In genomic region chr14:49525176-49525930, GRCm38 (mm10) we compare ENCODE assay signal across 9 mouse cellular contexts. TPM values are rescaled to one million over a fixed set of nuclear protein-coding genes. Genes with fewer than 3 reads are reported as not detected.
DNase-seq lines count a peak whose midpoint lies in the region; ATAC-seq and TF ChIP-seq lines count a peak whose summit lies in the region.
"Had no signal": no experiment of that assay in that cellular context is flagged by ENCODE, and none has a peak within 500 bp of the region (broad histone marks: within the 10 kb centered on the region; RNA-seq: fewer than 3 reads in every experiment).

No protein-coding gene starts in this region.

- under 1% methylated on average over 63 of the region's 63 CpGs for WGBS in embryonic facial prominence, embryonic 15.5 days
- 1% methylated on average over 56 of the region's 63 CpGs for WGBS in heart, postnatal 0 days
- WGBS in liver, embryonic 16.5 days (ENCODE audit: insufficient replicate concordance), result 2% methylated on average over 63 of the region's 63 CpGs
- 1% methylated on average over 59 of the region's 63 CpGs for WGBS in olfactory bulb, adult 2 months

- H3K4me1 ChIP-seq in embryonic facial prominence, embryonic 15.5 days, result peaks cover 6% of the 10 kb centered on the region
- H3K4me1 ChIP-seq in heart, postnatal 0 days (ENCODE audit: control insufficient read depth, insufficient read depth), result no peaks in the 10 kb centered on the region
- H3K4me1 ChIP-seq in liver, embryonic 16.5 days (ENCODE audit: control insufficient read depth, low read depth, low read length), result no peaks in the 10 kb centered on the region
- H3K4me1 ChIP-seq in olfactory bulb, adult 2 months (ENCODE audit: control insufficient read depth, insufficient read depth, low read length), result no peaks in the 10 kb centered on the region

- peak overlapping the region; percentile 23 for H3K4me3 ChIP-seq in embryonic facial prominence, embryonic 15.5 days (replicated peaks)
- H3K4me3 ChIP-seq in heart, postnatal 0 days (ENCODE audit: low read depth, low read length), result peak overlapping the region; percentile 12; the same call in 1 of the 2 replicates
- no peak overlapping the region for H3K4me3 ChIP-seq in liver, embryonic 16.5 days (ENCODE audit: low read depth, low read length)
- peak overlapping the region; percentile 78 for H3K4me3 ChIP-seq in olfactory bulb, adult 2 months (ENCODE audit: insufficient read depth, low read depth, low read length)

- TF ChIP-seq CTCF in heart, postnatal 0 days (IDR thresholded peaks at IDR 0.05; ENCODE audit: low read depth), result no peak
- TF ChIP-seq CTCF in olfactory bulb, adult 2 months (IDR thresholded peaks at IDR 0.05; ENCODE audit: insufficient read depth, low read depth, low read length), result 0 out of 2 replicates have a peak, but pooled peaks have one; percentile 33

- TF ChIP-seq POLR2A in olfactory bulb, adult 2 months (IDR thresholded peaks at IDR 0.05; ENCODE audit: insufficient read depth, low read depth, low read length), result no peak

- H3K4me2 ChIP-seq in embryonic facial prominence, embryonic 15.5 days (replicated peaks), result peak overlapping the region; percentile 42
- peak overlapping the region; percentile 45 for H3K4me2 ChIP-seq in heart, postnatal 0 days (ENCODE audit: low read depth, low read length)
- no peak overlapping the region for H3K4me2 ChIP-seq in liver, embryonic 16.5 days (ENCODE audit: low read depth, low read length)

- H3K9ac ChIP-seq in embryonic facial prominence, embryonic 15.5 days, result no peak overlapping the region
- no peak overlapping the region for H3K9ac ChIP-seq in heart, postnatal 0 days (replicated peaks; ENCODE audit: low read depth, low read length)
- no peak overlapping the region for H3K9ac ChIP-seq in liver, embryonic 16.5 days (ENCODE audit: low read depth, low read length)

- DNase-seq in 3134 (ENCODE audit: extremely low read depth, insufficient read length, low spot score), result peak; percentile 11
- peak; percentile 65 for DNase-seq in brain, adult 2 months (ENCODE audit: low read depth, low spot score)
- DNase-seq in heart, postnatal 0 days (ENCODE audit: low spot score), result peak; percentile 72
- DNase-seq in kidney, postnatal 14 days, result peak; percentile 80
- peak; percentile 28 for DNase-seq in urinary bladder, postnatal 36 days (ENCODE audit: low spot score in 2 of 2)

- no peaks in the 10 kb centered on the region for H3K36me3 ChIP-seq in embryonic facial prominence, embryonic 15.5 days
- H3K36me3 ChIP-seq in heart, postnatal 0 days (replicated peaks; ENCODE audit: control insufficient read depth, insufficient read depth, low read length), result no peaks in the 10 kb centered on the region
- no peaks in the 10 kb centered on the region for H3K36me3 ChIP-seq in liver, embryonic 16.5 days (ENCODE audit: control insufficient read depth, insufficient read depth)

- no peak overlapping the region for H3K27ac ChIP-seq in embryonic facial prominence, embryonic 15.5 days (replicated peaks)
- no peak overlapping the region for H3K27ac ChIP-seq in heart, postnatal 0 days (ENCODE audit: low read depth)
- no peak overlapping the region for H3K27ac ChIP-seq in liver, embryonic 16.5 days (ENCODE audit: low read length)
- peak overlapping the region; percentile 83 for H3K27ac ChIP-seq in olfactory bulb, adult 2 months (ENCODE audit: insufficient read depth, low read depth, low read length)

- ATAC-seq in embryonic facial prominence, embryonic 15.5 days (ENCODE audit: insufficient number of reproducible peaks, low FRiP score, low TSS enrichment, low read depth), result peak; percentile 69
- ATAC-seq in heart, postnatal 0 days (ENCODE audit: insufficient read depth, low read depth), result peak; percentile 94
- ATAC-seq in liver, embryonic 16.5 days (ENCODE audit: low read depth), result peak; percentile 39; the same call in 1 of the 2 replicates

- no peaks in the 10 kb centered on the region for H3K9me3 ChIP-seq in embryonic facial prominence, embryonic 15.5 days (replicated peaks)
- H3K9me3 ChIP-seq in heart, postnatal 0 days (replicated peaks; ENCODE audit: control insufficient read depth, low read length), result no peaks in the 10 kb centered on the region
- no peaks in the 10 kb centered on the region for H3K9me3 ChIP-seq in liver, embryonic 16.5 days (replicated peaks; ENCODE audit: control insufficient read depth, low read length)

- TF ChIP-seq EP300 in heart, postnatal 0 days (IDR thresholded peaks at IDR 0.05; ENCODE audit: low read depth), result no peak

- peaks cover 12% of the 10 kb centered on the region for H3K27me3 ChIP-seq in embryonic facial prominence, embryonic 15.5 days
- H3K27me3 ChIP-seq in heart, postnatal 0 days (ENCODE audit: control insufficient read depth, insufficient read depth, low read length), result 0 out of 2 replicates have a peak, but pooled peaks cover 3% of the 10 kb centered on the region
- peaks cover 8% of the 10 kb centered on the region for H3K27me3 ChIP-seq in liver, embryonic 16.5 days (ENCODE audit: control insufficient read depth, insufficient read depth, low read depth, low read length)

RNA-seq across cellular contexts. Expression of gene Slc35f4, which starts 0.5 kb away (rescaled TPM):
- not detected in 2 replicates for polyA plus RNA-seq in embryonic facial prominence, embryonic 15.5 days (2015; fragmentation: Nextera tagmentation; extraction: Ambion mirVana)
- not detected in 2 replicates for total RNA-seq in heart, postnatal 0 days (2014; rRNA removed; ENCODE audit: low replicate concordance)
- polyA plus RNA-seq in heart, postnatal 0 days (2015; fragmentation: Nextera tagmentation; extraction: Ambion mirVana), result 0.12 and 0.14 TPM in 2 replicates
- polyA plus RNA-seq in liver, embryonic 16.5 days (2015; fragmentation: Nextera tagmentation; extraction: Ambion mirVana), result not detected in 2 replicates
- not detected in 2 replicates for polyA plus RNA-seq in olfactory bulb, adult 2 months (2012; ENCODE audit: insufficient read depth, insufficient read length, low replicate concordance, missing spikeins)
- total RNA-seq: neutrophil, adult 5-6 weeks had no signal

Comparison
In these comparisons a context has a peak if more than half of its experiments do, and no peak if none do; other contexts are left out.
1. DNase-seq: peak in every context shown above with its lines; median percentile 80 in kidney, postnatal 14 days; 72 in heart, postnatal 0 days; 65 in brain, adult 2 months; 28 in urinary bladder, postnatal 36 days; 11 in 3134.
2. ATAC-seq: peak in every context shown above with its lines; median percentile 94 in heart, postnatal 0 days; 69 in embryonic facial prominence, embryonic 15.5 days; 39 in liver, embryonic 16.5 days.
3. RNA of gene Slc35f4, which starts 0.5 kb away (polyA plus RNA-seq): not detected in olfactory bulb, adult 2 months; 0.12 to 0.14 TPM in heart, postnatal 0 days, not detected in embryonic facial prominence, embryonic 15.5 days and not detected in liver, embryonic 16.5 days; every median in the first group is over 10 times any median in the second.